Mouse (Mus musculus): ENCODE results near the gene Timeless. TPM values are rescaled to one million over a fixed set of nuclear protein-coding genes. Genes with fewer than 3 reads are reported as not detected.
"Not testable (repeated sequence)": the region's sequence is repeated elsewhere in the genome, so short reads cannot be mapped to it uniquely, and the experiment has no call there.

Timeless gene
- total and polyA plus RNA-seq, 3 experiments: 2.8 to 7.2 (median 4.8) TPM

- peak; percentile 63 for DNase-seq
Observed at GRCm38 (mm10) chr10:128212871-128213323, 19.0 kb upstream of the Timeless start.

- not testable (repeated sequence) for DNase-seq
Observed at GRCm38 (mm10) chr10:128214112-128214511, 17.8 kb upstream of the Timeless start.

GRCm38 (mm10) chr10:128214981-128215380, 16.9 kb upstream of the Timeless start:
- no peak for DNase-seq

GRCm38 (mm10) chr10:128218387-128219117, 13.3 kb upstream of the Timeless start:
- DNase-seq: no peak

GRCm38 (mm10) chr10:128221533-128222286, 10.2 kb upstream of the Timeless start:
- DNase-seq: peak; percentile 14

- DNase-seq: no peak
Observed at GRCm38 (mm10) chr10:128225064-128225463, 6.8 kb upstream of the Timeless start.

GRCm38 (mm10) chr10:128225538-128225937, 6.3 kb upstream of the Timeless start, which contains the start of gene Mip:
Mip (plus strand) TSS chr10:128225838.
- DNase-seq: no peak

GRCm38 (mm10) chr10:128227592-128227991, 4.3 kb upstream of the Timeless start:
- DNase-seq: no peak

- DNase-seq: no peak
Observed at GRCm38 (mm10) chr10:128228009-128228408, 3.9 kb upstream of the Timeless start.

- DNase-seq: no peak
Observed at GRCm38 (mm10) chr10:128230582-128230981, 1.3 kb upstream of the Timeless start.

GRCm38 (mm10) chr10:128231146-128231545, 719 bp upstream of the Timeless start:
- DNase-seq: no peak

- DNase-seq: peak; percentile 64
Observed at GRCm38 (mm10) chr10:128232420-128232985, 638 bp downstream of the Timeless start.

- DNase-seq: no peak
Observed at GRCm38 (mm10) chr10:128236321-128236720, 4.5 kb downstream of the Timeless start.

- no peak for DNase-seq
Observed at GRCm38 (mm10) chr10:128237807-128238480, 6.1 kb downstream of the Timeless start.

- DNase-seq: no peak
Observed at GRCm38 (mm10) chr10:128239140-128239539, 7.3 kb downstream of the Timeless start.

GRCm38 (mm10) chr10:128240131-128240530, 8.3 kb downstream of the Timeless start:
- no peak for DNase-seq

GRCm38 (mm10) chr10:128243252-128243651, 11.4 kb downstream of the Timeless start:
- DNase-seq: no peak

- no peak for DNase-seq
Observed at GRCm38 (mm10) chr10:128244121-128244520, 12.3 kb downstream of the Timeless start.

- DNase-seq: peak; percentile 27
Observed at GRCm38 (mm10) chr10:128247020-128247732, 15.3 kb downstream of the Timeless start.

- DNase-seq: no peak
Observed at GRCm38 (mm10) chr10:128250565-128250964, 18.7 kb downstream of the Timeless start.

GRCm38 (mm10) chr10:128253677-128254255, 21.9 kb downstream of the Timeless start, which contains the start of gene Apon:
Apon (plus strand) TSS chr10:128254096.
- peak; percentile 43 for DNase-seq
